Mouse (Mus musculus): ENCODE measurements around the gene Tmem116.
"Not testable (repeated sequence)": the region's sequence is repeated elsewhere in the genome, so short reads cannot be mapped to it uniquely, and the experiment has no call there.

Gene Tmem116

GRCm38 (mm10) chr5:121462967-121463366 is 11.3 kb downstream of the Tmem116 start:
- no peak for DNase-seq (ENCODE audit: low read depth)

GRCm38 (mm10) chr5:121463601-121464250 is 12.0 kb downstream of the Tmem116 start:
- DNase-seq (ENCODE audit: low read depth) = no peak

- no peak for DNase-seq (ENCODE audit: low read depth)
Observed at GRCm38 (mm10) chr5:121469566-121469965, 17.9 kb downstream of the Tmem116 start.

- DNase-seq (ENCODE audit: low read depth) = no peak
Observed at GRCm38 (mm10) chr5:121472411-121472810, 20.7 kb downstream of the Tmem116 start.

GRCm38 (mm10) chr5:121474610-121475009 is 22.9 kb downstream of the Tmem116 start:
- DNase-seq (ENCODE audit: low read depth) = no peak

- DNase-seq (ENCODE audit: low read depth) = no peak
Observed at GRCm38 (mm10) chr5:121476040-121476439, 24.3 kb downstream of the Tmem116 start.

GRCm38 (mm10) chr5:121477680-121478079 is 26.0 kb downstream of the Tmem116 start:
- DNase-seq (ENCODE audit: low read depth) = peak; percentile 83

GRCm38 (mm10) chr5:121484801-121485200 is 33.1 kb downstream of the Tmem116 start:
- no peak for DNase-seq (ENCODE audit: low read depth)

- no peak for DNase-seq (ENCODE audit: low read depth)
Observed at GRCm38 (mm10) chr5:121493305-121493704, 41.6 kb downstream of the Tmem116 start.

- DNase-seq (ENCODE audit: low read depth) = no peak
Observed at GRCm38 (mm10) chr5:121500719-121501118, 49.0 kb downstream of the Tmem116 start.

- not testable (repeated sequence) for DNase-seq (ENCODE audit: low read depth)
Observed at GRCm38 (mm10) chr5:121501424-121501996, 49.8 kb downstream of the Tmem116 start.

GRCm38 (mm10) chr5:121503231-121503630 is 51.5 kb downstream of the Tmem116 start, which contains the start of gene Adam1b:
Gene Adam1b, minus strand, starts transcription at chr5:121503435.
- DNase-seq (ENCODE audit: low read depth) = no peak

GRCm38 (mm10) chr5:121506846-121507245 is 55.2 kb downstream of the Tmem116 start:
- DNase-seq (ENCODE audit: low read depth) = no peak

GRCm38 (mm10) chr5:121510009-121510408 is 58.3 kb downstream of the Tmem116 start:
- DNase-seq (ENCODE audit: low read depth) = no peak

- DNase-seq (ENCODE audit: low read depth) = no peak
Observed at GRCm38 (mm10) chr5:121518983-121519382, 67.3 kb downstream of the Tmem116 start.

- DNase-seq (ENCODE audit: low read depth) = not testable (repeated sequence)
Observed at GRCm38 (mm10) chr5:121519758-121520157, 68.1 kb downstream of the Tmem116 start.

- DNase-seq (ENCODE audit: low read depth) = no peak
Observed at GRCm38 (mm10) chr5:121525774-121526450, 74.2 kb downstream of the Tmem116 start.

- DNase-seq (ENCODE audit: low read depth) = no peak
Observed at GRCm38 (mm10) chr5:121526526-121526925, 74.8 kb downstream of the Tmem116 start.

- no peak for DNase-seq (ENCODE audit: low read depth)
Observed at GRCm38 (mm10) chr5:121526961-121527360, 75.3 kb downstream of the Tmem116 start.

- DNase-seq (ENCODE audit: low read depth) = peak; percentile 54
Observed at GRCm38 (mm10) chr5:121534521-121534920, 82.8 kb downstream of the Tmem116 start.

GRCm38 (mm10) chr5:121535116-121535515 is 83.4 kb downstream of the Tmem116 start:
- no peak for DNase-seq (ENCODE audit: low read depth)

- no peak for DNase-seq (ENCODE audit: low read depth)
Observed at GRCm38 (mm10) chr5:121536921-121537555, 85.3 kb downstream of the Tmem116 start.

GRCm38 (mm10) chr5:121537588-121537987 is 85.9 kb downstream of the Tmem116 start:
- DNase-seq (ENCODE audit: low read depth) = no peak

All from naive thymus-derived CD4-positive, alpha-beta T cell, adult 2 months (primary cell).